Mouse (Mus musculus) heart, embryonic 12.5 days (tissue): ENCODE measurements around the gene Lhx4. TPM values are rescaled to one million over a fixed set of nuclear protein-coding genes. Genes with fewer than 3 reads are reported as not detected.

Source experiments
- ATAC-seq: fragments of 200-750 bp; cut with Nextera tagmentation; 2 replicates; pipeline ENCODE4 v1.8.0; 2017; ENCODE audit warnings: moderate TSS enrichment, moderate library complexity; ENCODE audit not compliant: insufficient number of reproducible peaks, low FRiP score
- H3K27ac ChIP-seq: fragments of 300-500 bp; sonication (generic); 2 replicates; pipeline ENCODE4 v1.5.1; 2016; ENCODE audit warnings: mild to moderate bottlenecking, moderate library complexity; ENCODE audit not compliant: poor library complexity, severe bottlenecking
- H3K27me3 ChIP-seq: fragments of 300-500 bp; sonication (generic); replicated peaks from 2 replicates; pipeline ENCODE4 v1.6.1; 2016; ENCODE audit warnings: mild to moderate bottlenecking, moderate library complexity
- H3K36me3 ChIP-seq: fragments of 300-500 bp; sonication (generic); 2 replicates; pipeline ENCODE4 v1.6.1; 2016; ENCODE audit warnings: mild to moderate bottlenecking, moderate library complexity
- H3K4me1 ChIP-seq: fragments of 300-500 bp; sonication (generic); replicated peaks from 2 replicates; pipeline ENCODE4 v1.6.1; 2016; ENCODE audit warnings: mild to moderate bottlenecking
- H3K4me2 ChIP-seq: fragments of 300-500 bp; sonication (generic); 2 replicates; pipeline ENCODE4 v1.6.1; 2016; ENCODE audit warnings: mild to moderate bottlenecking, moderate library complexity
- H3K4me3 ChIP-seq: fragments of 300-500 bp; sonication (generic); 2 replicates; pipeline ENCODE4 v1.5.1; 2016; ENCODE audit warnings: mild to moderate bottlenecking
- H3K9ac ChIP-seq: fragments of 300-500 bp; sonication (generic); 2 replicates; pipeline ENCODE4 v1.6.1; 2016; ENCODE audit warnings: mild to moderate bottlenecking, moderate library complexity
- H3K9me3 ChIP-seq: fragments of 300-500 bp; sonication (generic); replicated peaks from 2 replicates; pipeline ENCODE4 v1.6.1; 2016; ENCODE audit warnings: mild to moderate bottlenecking, moderate library complexity
- WGBS: fragments of 180-500 bp; shearing (Covaris S2); methylation state at CpG from one replicate; pipeline ENCODE4 v1.1.7; 2016; 5-methylcytosine and 5-hydroxymethylcytosine counted together
- polyA plus RNA-seq: library from polyadenylated mRNA; unstranded; fragments of >200 nt; fragmentation: Nextera tagmentation; extraction: Ambion mirVana; gene quantifications from 2 replicates; pipeline ENCODE4 v1.2.1, GENCODE M21; 2016

The Lhx4 gene
- not detected in 2 replicates for polyA plus RNA-seq

DNA sequence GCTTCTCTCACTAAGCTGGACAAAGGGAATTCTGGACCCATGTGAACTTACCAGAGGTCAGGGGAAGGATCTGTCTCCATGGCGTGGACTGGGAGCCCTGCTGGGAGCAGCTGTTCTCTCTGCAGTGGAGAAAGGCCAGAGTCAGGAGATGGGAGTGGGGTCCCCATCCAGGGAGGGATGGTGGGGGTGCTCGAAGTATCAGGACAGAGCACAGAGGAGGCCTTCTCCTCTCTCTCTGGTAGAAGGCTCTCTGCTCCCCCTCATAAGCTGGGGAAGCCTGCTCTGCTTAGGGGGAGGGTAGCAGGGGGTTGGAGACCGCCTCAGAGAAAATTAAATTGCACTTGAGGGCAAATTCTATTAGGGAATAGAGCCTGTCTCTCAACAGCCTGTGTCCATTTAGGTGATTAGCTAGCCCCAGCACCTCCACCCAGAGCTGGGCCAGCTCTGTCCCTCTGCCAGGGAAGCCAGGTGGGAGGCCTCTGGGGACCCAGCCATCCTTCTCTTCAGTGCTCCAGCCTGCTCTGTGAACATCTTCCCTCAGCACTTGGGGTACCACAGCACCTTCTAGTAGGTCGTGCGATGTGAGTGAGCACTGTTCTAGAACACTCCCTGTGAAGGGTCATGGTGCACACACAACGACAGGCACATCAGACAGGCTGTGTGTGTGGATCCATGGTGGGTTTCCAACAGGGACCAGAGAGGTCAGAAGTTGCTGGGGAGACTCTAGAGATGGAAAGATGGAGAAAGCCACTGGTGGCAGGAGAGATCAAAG is at the start of gene Lhx4:
Gene Lhx4 (minus strand): TSS at position 201 of the 772 bp plus-strand sequence.
- Histone ChIP-seq H3K9me3 (no peaks in the 10 kb centered on the region), H3K36me3 (no peaks in the 10 kb centered on the region), H3K27me3 (peaks cover 76% of the 10 kb centered on the region), H3K4me2 (no peak within 1 kb of the TSS), H3K4me1 (no peaks in the 10 kb centered on the region), H3K27ac (no peak within 1 kb of the TSS), H3K4me3 (no peak within 1 kb of the TSS), H3K9ac (no peak within 1 kb of the TSS)
- WGBS = 46% methylated on average over 6 of the region's 6 CpGs
- ATAC-seq = no peak

DNA sequence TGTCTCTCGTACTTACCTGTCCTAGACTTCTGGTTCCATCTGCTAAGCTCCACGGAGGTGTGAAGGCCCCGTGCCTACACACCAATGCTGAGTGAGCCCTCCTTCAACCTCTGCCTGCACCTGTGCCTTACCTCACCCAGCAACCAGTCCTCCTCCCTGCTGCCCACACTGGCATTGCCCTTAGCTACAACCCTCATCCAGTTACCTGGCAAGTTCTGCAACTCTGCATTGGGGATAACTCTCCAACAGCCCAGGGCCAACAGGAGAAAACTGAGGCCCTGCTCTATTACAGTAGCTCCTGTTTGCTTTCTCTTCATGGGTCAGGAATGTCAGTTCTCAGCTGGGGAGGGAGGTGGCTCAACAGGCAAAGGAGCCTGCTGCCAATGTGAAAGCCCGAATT is 46.5 kb upstream of the Lhx4 start:
- Histone ChIP-seq H3K9ac (no peak overlapping the region), H3K36me3 (peaks cover 55% of the 10 kb centered on the region), H3K27me3 (no peaks in the 10 kb centered on the region), H3K9me3 (no peaks in the 10 kb centered on the region), H3K4me1 (peaks cover 20% of the 10 kb centered on the region), H3K4me2 (no peak overlapping the region), H3K4me3 (no peak overlapping the region), H3K27ac (no peak overlapping the region)
- ATAC-seq = no peak
- WGBS = 86% methylated on average over 4 of the region's 4 CpGs

GRCm38 (mm10) chr1:155797425-155797824 is 45.9 kb upstream of the Lhx4 start:
- Histone ChIP-seq H3K9ac (no peak overlapping the region), H3K4me2 (no peak overlapping the region), H3K4me1 (peaks cover 20% of the 10 kb centered on the region), H3K4me3 (no peak overlapping the region), H3K27ac (no peak overlapping the region), H3K27me3 (no peaks in the 10 kb centered on the region), H3K9me3 (no peaks in the 10 kb centered on the region), H3K36me3 (peaks cover 55% of the 10 kb centered on the region)
- WGBS = 56% methylated on average over 4 of the region's 4 CpGs
- ATAC-seq = no peak

GRCm38 (mm10) chr1:155796757-155797405 is 45.4 kb upstream of the Lhx4 start:
- Histone ChIP-seq H3K36me3 (peaks cover 58% of the 10 kb centered on the region), H3K9ac (no peak overlapping the region), H3K27ac (no peak overlapping the region), H3K4me1 (peaks cover 20% of the 10 kb centered on the region), H3K9me3 (no peaks in the 10 kb centered on the region), H3K4me3 (no peak overlapping the region), H3K27me3 (no peaks in the 10 kb centered on the region), H3K4me2 (no peak overlapping the region)
- ATAC-seq = no peak
- WGBS = 42% methylated on average over 11 of the region's 11 CpGs

DNA sequence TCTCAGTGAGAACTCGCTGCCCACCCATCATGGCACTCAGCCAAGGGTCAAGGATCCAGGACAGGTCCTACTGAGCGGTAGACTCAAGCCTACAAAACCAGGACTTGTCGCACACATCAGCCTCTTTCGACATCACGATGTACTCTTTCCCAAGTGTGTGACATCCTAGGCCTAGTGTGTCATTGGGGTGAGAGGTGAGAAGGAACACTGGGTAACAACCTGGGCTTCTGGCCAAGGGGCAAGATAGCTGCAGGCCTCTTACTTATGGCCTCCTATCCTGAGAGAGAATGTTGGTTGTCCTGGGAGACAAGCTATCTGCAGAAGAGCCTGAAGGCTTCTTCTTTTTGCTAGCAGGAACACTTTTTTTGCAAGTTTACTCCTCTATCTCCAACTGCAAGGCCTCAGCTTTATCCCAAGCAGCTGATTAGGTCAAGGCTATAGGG is 44.3 kb upstream of the Lhx4 start:
- Histone ChIP-seq H3K36me3 (peaks cover 59% of the 10 kb centered on the region), H3K4me1 (peaks cover 20% of the 10 kb centered on the region), H3K4me3 (no peak overlapping the region), H3K4me2 (no peak overlapping the region), H3K27ac (no peak overlapping the region), H3K9ac (no peak overlapping the region), H3K27me3 (no peaks in the 10 kb centered on the region), H3K9me3 (no peaks in the 10 kb centered on the region)
- 78% methylated on average over 5 of the region's 5 CpGs for WGBS
- ATAC-seq = no peak

DNA sequence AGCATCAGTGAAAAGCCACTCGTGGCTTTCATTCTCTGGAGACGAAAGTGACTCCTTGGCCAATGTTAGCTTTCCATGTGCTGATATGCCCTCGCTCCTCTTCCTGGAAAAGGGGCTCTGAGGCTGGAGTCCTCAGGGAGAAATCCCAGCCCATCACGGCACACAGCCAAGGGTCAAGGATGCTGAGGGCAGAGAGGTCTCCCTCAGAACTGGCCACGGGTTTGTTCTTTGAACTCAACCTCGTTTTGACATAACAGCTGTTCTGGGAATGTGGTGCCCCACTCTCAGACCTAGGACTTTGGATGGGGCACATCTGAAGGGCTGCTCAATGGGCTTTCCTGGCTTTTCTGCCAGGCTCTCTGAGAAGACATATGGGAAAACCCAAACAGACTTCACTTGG is 43.4 kb upstream of the Lhx4 start:
- Histone ChIP-seq H3K4me2 (no peak overlapping the region), H3K27me3 (no peaks in the 10 kb centered on the region), H3K4me3 (no peak overlapping the region), H3K4me1 (peaks cover 20% of the 10 kb centered on the region), H3K9ac (no peak overlapping the region), H3K27ac (no peak overlapping the region), H3K9me3 (no peaks in the 10 kb centered on the region), H3K36me3 (peaks cover 63% of the 10 kb centered on the region)
- WGBS = 84% methylated on average over 6 of the region's 6 CpGs
- no peak for ATAC-seq

DNA sequence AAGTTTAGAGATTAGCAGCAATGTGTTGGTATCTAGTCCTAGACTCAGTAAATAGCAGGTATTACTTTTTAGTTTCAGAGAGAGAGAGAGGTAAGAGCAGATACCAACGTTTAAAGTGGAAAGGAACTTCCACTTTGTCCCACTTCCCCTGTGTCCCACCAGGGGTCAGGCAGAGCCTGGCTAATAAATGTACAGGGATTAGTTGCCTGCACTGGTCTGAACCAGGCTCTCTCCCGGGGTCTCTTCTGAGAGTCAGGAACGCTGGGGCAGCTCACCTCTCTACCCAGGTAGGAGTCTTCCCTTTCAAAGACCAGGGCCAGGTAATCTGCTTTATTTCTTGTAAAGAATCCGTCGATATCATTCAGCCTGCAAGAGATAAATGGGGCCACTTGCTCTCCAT is 40.4 kb upstream of the Lhx4 start:
- H3K36me3 ChIP-seq = peaks cover 79% of the 10 kb centered on the region
- no peak overlapping the region for H3K27ac ChIP-seq
- no peaks in the 10 kb centered on the region for H3K27me3 ChIP-seq
- H3K4me2 ChIP-seq = no peak overlapping the region
- H3K9me3 ChIP-seq = no peaks in the 10 kb centered on the region
- H3K9ac ChIP-seq = no peak overlapping the region
- 52% methylated on average over 5 of the region's 5 CpGs for WGBS
- H3K4me1 ChIP-seq = peaks cover 8% of the 10 kb centered on the region
- no peak overlapping the region for H3K4me3 ChIP-seq
- ATAC-seq = no peak

DNA sequence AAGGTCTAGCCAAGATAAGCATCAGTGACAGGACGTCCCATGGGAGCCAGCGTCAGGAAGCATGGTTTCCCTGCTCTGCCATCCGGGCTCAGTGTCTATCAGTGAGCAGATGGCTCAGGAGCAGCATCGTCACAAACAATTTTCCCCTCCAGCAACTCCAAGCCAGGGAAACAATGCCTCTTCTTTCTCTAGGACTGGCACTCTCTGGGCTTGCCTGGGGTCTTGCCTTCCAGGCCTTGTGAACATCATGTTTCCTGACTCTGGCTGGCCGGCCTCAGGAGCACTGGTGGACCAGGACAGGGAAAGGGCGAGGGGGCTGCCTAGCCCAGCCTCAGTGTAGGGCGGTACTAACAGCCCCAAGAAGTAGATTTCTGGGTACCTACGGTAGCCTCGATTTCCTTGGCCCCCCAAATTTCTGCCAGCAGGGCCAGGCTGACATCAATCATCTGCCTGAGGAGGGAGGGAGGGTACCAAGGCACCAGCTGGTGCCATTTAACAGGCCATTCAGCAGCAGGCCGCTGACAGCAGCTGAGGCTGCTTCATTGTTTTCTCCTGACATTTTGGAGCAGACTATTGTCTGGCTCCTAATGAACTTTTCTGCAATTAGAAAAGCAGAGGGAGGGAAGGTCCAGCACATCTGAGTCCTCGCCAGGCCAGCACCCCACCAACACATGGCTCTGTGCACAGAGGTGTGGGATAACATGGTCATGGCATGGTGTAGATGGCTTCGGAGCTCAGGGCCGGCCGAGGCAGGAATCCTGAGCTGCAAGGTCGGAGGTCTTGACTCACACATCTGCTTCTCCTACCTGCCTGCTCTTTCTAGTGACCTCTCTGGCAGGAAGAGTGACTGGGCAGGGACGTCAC is 38.9 kb upstream of the Lhx4 start:
- no peaks in the 10 kb centered on the region for H3K27me3 ChIP-seq
- no peak for ATAC-seq
- no peak overlapping the region for H3K9ac ChIP-seq
- H3K9me3 ChIP-seq = no peaks in the 10 kb centered on the region
- WGBS = 73% methylated on average over 16 of the region's 16 CpGs
- H3K36me3 ChIP-seq = peaks cover 91% of the 10 kb centered on the region
- no peak overlapping the region for H3K27ac ChIP-seq
- no peak overlapping the region for H3K4me2 ChIP-seq
- no peaks in the 10 kb centered on the region for H3K4me1 ChIP-seq
- no peak overlapping the region for H3K4me3 ChIP-seq

DNA sequence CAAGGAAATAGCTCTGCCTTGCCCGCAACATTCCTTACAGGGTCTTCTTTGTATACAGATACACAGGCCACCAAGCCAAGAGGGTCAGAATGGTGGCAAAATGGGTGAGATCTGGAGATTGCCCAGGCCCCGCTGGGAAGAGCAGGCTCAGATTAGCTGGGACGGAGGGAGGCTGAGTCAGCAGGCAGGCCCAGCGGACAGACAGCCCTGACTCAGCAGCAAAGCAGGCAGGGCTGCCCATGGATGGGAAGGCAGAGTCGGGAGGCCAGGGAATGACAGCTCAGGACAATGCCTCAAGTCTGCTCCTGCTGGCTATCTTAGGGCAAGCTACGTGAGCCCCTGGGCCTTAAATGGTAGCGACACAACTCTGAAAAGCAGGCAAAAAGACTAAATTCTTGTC is 34.4 kb upstream of the Lhx4 start:
- Histone ChIP-seq H3K27me3 (no peaks in the 10 kb centered on the region), H3K4me3 (no peak overlapping the region), H3K9ac (no peak overlapping the region), H3K9me3 (no peaks in the 10 kb centered on the region), H3K4me1 (peaks cover 11% of the 10 kb centered on the region), H3K36me3 (peaks cover 75% of the 10 kb centered on the region), H3K4me2 (no peak overlapping the region), H3K27ac (no peak overlapping the region)
- 49% methylated on average over 7 of the region's 7 CpGs for WGBS
- no peak for ATAC-seq

- Histone ChIP-seq H3K4me3 (no peak overlapping the region), H3K4me1 (peaks cover 11% of the 10 kb centered on the region), H3K27me3 (no peaks in the 10 kb centered on the region), H3K9ac (no peak overlapping the region), H3K27ac (no peak overlapping the region), H3K9me3 (no peaks in the 10 kb centered on the region), H3K36me3 (peaks cover 75% of the 10 kb centered on the region), H3K4me2 (peak overlapping the region; percentile 49)
- WGBS = 20% methylated on average over 19 of the region's 19 CpGs
- ATAC-seq = no peak; the same call in 1 of the 2 replicates
These were observed 33.1 kb upstream of the Lhx4 start for GRCm38 (mm10) chr1:155784343-155785205.
